In the genomic region with DNA sequence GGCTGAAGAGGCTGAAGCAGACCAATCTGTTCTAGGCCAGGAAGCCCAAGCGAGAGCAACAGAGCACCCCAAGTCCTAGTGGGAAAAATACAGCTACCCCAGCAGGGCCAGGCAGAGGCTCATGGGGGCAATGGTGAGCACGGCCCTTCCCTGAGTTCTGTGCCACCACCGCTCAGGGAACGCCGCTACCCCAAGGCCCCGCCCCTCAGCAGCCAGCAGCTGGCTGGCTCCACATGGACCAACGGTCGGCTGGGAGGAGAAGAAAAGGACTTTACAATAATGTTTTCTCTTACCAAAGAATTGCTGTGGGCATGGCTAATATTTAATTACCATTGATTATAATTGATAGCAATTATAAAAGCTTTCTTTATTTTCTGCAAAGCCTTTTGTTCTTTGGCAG, we compare ENCODE assay signal across 20 mouse cellular contexts.
"Had no signal": no experiment of that assay in that cellular context is flagged by ENCODE, and none has a peak within 500 bp of the region (broad histone marks: within the 10 kb centered on the region; RNA-seq: fewer than 3 reads in every experiment).

No protein-coding gene starts in this region.

- H3K9me3 ChIP-seq: liver, embryonic 12.5 days; liver, embryonic 15.5 days; lung, embryonic 15.5 days; megakaryocyte, embryonic 14.5 days had no signal

- H3K27me3 ChIP-seq: limb, embryonic 13.5 days; liver, embryonic 12.5 days; liver, embryonic 15.5 days; lung, embryonic 15.5 days; midbrain, embryonic 15.5 days; neural tube, embryonic 12.5 days; neural tube, embryonic 15.5 days had no signal

- H3K9ac ChIP-seq: limb, embryonic 13.5 days; liver, embryonic 12.5 days; liver, embryonic 15.5 days; lung, embryonic 15.5 days; midbrain, embryonic 15.5 days; neural tube, embryonic 12.5 days; neural tube, embryonic 15.5 days had no signal

- DNase-seq: kidney, adult 9 months; kidney, postnatal 25 days; layer of hippocampus, adult 9-11 months; liver; lung, adult 18-20 months; lung, postnatal 10 days; lung, postnatal 36 days; thymus, adult 18-20 months; thymus, postnatal 36 days had no signal

- H3K36me3 ChIP-seq: limb, embryonic 10.5 days; limb, embryonic 13.5 days; liver, embryonic 12.5 days; liver, embryonic 15.5 days; lung, embryonic 15.5 days had no signal

- H3K27ac ChIP-seq: layer of hippocampus, adult 2 months; limb, embryonic 10.5 days; limb, embryonic 13.5 days; liver, embryonic 12.5 days; liver, embryonic 15.5 days; lung, embryonic 15.5 days; midbrain, embryonic 10.5 days; midbrain, embryonic 15.5 days; neural tube, embryonic 12.5 days; neural tube, embryonic 15.5 days had no signal

- H3K4me3 ChIP-seq: layer of hippocampus, adult 2 months; limb, embryonic 10.5 days; limb, embryonic 13.5 days; liver, embryonic 12.5 days; liver, embryonic 15.5 days; lung, embryonic 15.5 days; megakaryocyte, embryonic 14.5 days; midbrain, embryonic 10.5 days; midbrain, embryonic 15.5 days; neural tube, embryonic 12.5 days; neural tube, embryonic 15.5 days had no signal

- H3K4me1 ChIP-seq: limb, embryonic 10.5 days; limb, embryonic 13.5 days; liver, embryonic 12.5 days; liver, embryonic 15.5 days; lung, embryonic 15.5 days; megakaryocyte, embryonic 14.5 days; midbrain, embryonic 10.5 days; midbrain, embryonic 15.5 days; neural tube, embryonic 12.5 days; neural tube, embryonic 15.5 days had no signal
